Mouse (Mus musculus) midbrain, embryonic 11.5 days (tissue): ENCODE measurements around the gene Armc6. TPM values are rescaled to one million over a fixed set of nuclear protein-coding genes. Genes with fewer than 3 reads are reported as not detected.
"Not testable (repeated sequence)": the region's sequence is repeated elsewhere in the genome, so short reads cannot be mapped to it uniquely, and the experiment has no call there.

ENCODE experiments used
- ATAC-seq: fragments of 200-750 bp; cut with Nextera tagmentation; 2 replicates; pipeline ENCODE4 v1.8.0; 2017; ENCODE audit warnings: moderate TSS enrichment, moderate library complexity; ENCODE audit not compliant: low FRiP score
- DNase-seq: peaks from one replicate; pipeline ENCODE4 v3.0.0; 2015; ENCODE audit warnings: low spot score; ENCODE audit errors: missing footprints
- H3K27ac ChIP-seq: fragments of 300-500 bp; sonication (generic); 2 replicates; pipeline ENCODE4 v1.5.1; 2014; ENCODE audit warnings: low read depth, low read length
- H3K27me3 ChIP-seq: fragments of 300-500 bp; sonication (generic); 2 replicates; pipeline ENCODE4 v1.6.1; 2014; ENCODE audit warnings: mild to moderate bottlenecking, low read length, moderate library complexity, mixed read lengths; ENCODE audit not compliant: control insufficient read depth, insufficient read depth
- H3K36me3 ChIP-seq: fragments of 300-500 bp; sonication (generic); 2 replicates; pipeline ENCODE4 v1.6.1; 2014; ENCODE audit warnings: mild to moderate bottlenecking, low read length, moderate library complexity, mixed read lengths; ENCODE audit not compliant: control insufficient read depth, insufficient read depth
- H3K4me1 ChIP-seq: fragments of 300-500 bp; sonication (generic); 2 replicates; pipeline ENCODE4 v1.6.1; 2014; ENCODE audit warnings: low read length; ENCODE audit not compliant: control insufficient read depth, insufficient read depth
- H3K4me2 ChIP-seq: fragments of 300-500 bp; sonication (generic); 2 replicates; pipeline ENCODE4 v1.6.1; 2014; ENCODE audit warnings: mild to moderate bottlenecking, moderate library complexity
- H3K4me3 ChIP-seq: fragments of 300-500 bp; sonication (generic); 2 replicates; pipeline ENCODE4 v1.5.1; 2014; ENCODE audit warnings: low read depth, low read length
- H3K9ac ChIP-seq: fragments of 300-500 bp; sonication (generic); 2 replicates; pipeline ENCODE4 v1.6.1; 2014; ENCODE audit warnings: low read length
- H3K9me3 ChIP-seq: fragments of 300-500 bp; sonication (generic); 2 replicates; pipeline ENCODE4 v1.6.1; 2016; ENCODE audit warnings: low read length; ENCODE audit not compliant: control insufficient read depth
- WGBS: fragments of 180-500 bp; shearing (Covaris S2); extraction: QIAGEN DNeasy Blood & Tissue Kit; methylation state at CpG from one replicate; pipeline ENCODE4 v1.1.7; 2014; 5-methylcytosine and 5-hydroxymethylcytosine counted together
- polyA plus RNA-seq: library from polyadenylated mRNA; unstranded; fragments of >200 nt; fragmentation: Nextera tagmentation; extraction: Ambion mirVana; gene quantifications from 2 replicates; pipeline ENCODE4 v1.2.1, GENCODE M21; 2014

Gene Armc6
- polyA plus RNA-seq, 1 experiment from 2014 or later: 31.1 TPM

DNA sequence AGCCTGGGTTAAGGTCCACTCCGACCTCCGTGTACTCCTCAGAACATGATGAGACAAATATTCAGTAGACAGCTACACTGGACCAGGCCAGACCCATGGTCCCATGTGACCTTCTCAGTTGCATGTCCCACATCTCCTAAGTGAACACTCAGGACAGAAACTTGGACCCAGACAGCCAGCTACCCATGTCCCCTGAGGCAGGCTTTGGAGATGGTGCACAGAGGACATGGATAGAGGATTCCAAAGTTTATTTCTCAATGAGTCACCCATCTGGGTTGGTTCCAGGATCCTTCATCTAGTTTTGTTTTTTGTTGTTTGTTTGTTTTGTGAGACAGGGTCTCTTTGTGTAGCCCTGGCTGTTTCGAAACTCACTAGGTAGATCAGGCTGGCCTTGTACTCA lies 13.4 kb downstream of the Armc6 start:
- DNase-seq (no peak), ATAC-seq (no peak)
- no peak overlapping the region for H3K4me3 ChIP-seq
- no peaks in the 10 kb centered on the region for H3K9me3 ChIP-seq
- no peak overlapping the region for H3K27ac ChIP-seq
- H3K27me3 ChIP-seq: no peaks in the 10 kb centered on the region
- WGBS: 88% methylated on average over 3 of the region's 3 CpGs
- no peak overlapping the region for H3K9ac ChIP-seq
- H3K36me3 ChIP-seq: peaks cover 5% of the 10 kb centered on the region
- H3K4me1 ChIP-seq: no peaks in the 10 kb centered on the region
- no peak overlapping the region for H3K4me2 ChIP-seq

DNA sequence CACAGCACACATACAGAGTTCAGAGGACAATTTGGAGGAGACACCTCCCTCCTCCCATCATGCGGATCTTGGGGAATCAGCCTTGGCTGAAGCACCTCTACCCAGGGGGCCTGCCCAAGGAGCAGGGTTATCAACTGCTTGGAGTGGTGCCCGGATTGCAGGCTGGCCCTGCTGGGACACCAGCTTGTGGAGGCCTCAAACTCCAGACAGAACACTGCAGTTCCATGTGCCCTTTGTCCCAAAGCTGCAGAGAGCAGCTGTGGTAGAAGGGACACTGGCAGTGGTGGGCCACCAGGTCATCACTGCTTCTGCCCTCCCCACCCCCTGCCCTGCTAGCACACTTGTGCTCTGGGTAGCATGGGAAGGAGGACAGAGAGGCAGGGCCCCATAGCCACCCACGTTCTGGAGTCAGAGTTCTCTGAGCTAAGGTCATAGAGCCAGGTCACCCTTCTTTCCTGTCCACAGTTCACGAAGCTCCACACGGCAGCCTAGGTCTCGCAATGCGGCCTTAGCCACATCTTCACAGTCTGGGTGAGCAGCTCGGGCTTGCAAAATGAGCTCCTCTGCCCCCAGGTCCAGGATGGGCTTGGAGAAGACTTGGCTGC lies 13.9 kb downstream of the Armc6 start:
- no peak overlapping the region for H3K27ac ChIP-seq
- peaks cover 5% of the 10 kb centered on the region for H3K36me3 ChIP-seq
- WGBS: 76% methylated on average over 8 of the region's 8 CpGs
- no peak overlapping the region for H3K9ac ChIP-seq
- no peaks in the 10 kb centered on the region for H3K4me1 ChIP-seq
- H3K4me2 ChIP-seq: no peak overlapping the region
- no peaks in the 10 kb centered on the region for H3K9me3 ChIP-seq
- DNase-seq (no peak), ATAC-seq (no peak)
- H3K27me3 ChIP-seq: no peaks in the 10 kb centered on the region
- H3K4me3 ChIP-seq: no peak overlapping the region

DNA sequence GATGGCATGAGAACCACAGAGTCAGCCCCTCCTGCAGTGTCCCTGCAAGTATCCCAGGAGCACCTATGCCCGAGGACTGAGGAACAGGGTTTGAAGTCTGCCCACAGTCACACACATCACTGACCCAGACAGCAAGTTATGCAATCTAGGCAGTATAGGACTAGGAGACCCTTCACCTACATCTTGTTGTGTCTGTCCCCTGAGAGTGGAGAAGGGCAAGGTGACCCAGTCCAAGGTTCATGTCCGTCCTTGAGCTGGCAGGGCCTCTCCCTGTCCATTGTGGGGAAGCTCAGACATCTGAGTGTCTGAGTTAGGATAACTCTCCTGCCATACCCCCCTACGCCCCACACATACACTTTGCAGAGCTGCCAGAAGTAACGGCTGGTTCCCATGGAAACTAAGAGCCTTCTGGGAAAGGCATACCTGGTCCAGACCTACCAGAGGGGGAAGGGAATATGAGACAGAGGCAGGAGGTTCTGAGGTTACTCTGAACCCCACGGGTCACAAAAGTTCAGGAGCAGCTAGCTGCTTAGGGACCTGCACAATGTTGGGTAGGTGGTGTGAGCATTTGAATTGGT lies 15.1 kb downstream of the Armc6 start:
- WGBS: 64% methylated on average over 5 of the region's 5 CpGs
- no peaks in the 10 kb centered on the region for H3K27me3 ChIP-seq
- H3K4me3 ChIP-seq: no peak overlapping the region
- H3K9me3 ChIP-seq: no peaks in the 10 kb centered on the region
- H3K9ac ChIP-seq: no peak overlapping the region
- H3K4me2 ChIP-seq: no peak overlapping the region
- no peaks in the 10 kb centered on the region for H3K4me1 ChIP-seq
- ATAC-seq (no peak), DNase-seq (no peak)
- H3K27ac ChIP-seq: no peak overlapping the region
- no peaks in the 10 kb centered on the region; the same call in 1 of the 2 replicates for H3K36me3 ChIP-seq

DNA sequence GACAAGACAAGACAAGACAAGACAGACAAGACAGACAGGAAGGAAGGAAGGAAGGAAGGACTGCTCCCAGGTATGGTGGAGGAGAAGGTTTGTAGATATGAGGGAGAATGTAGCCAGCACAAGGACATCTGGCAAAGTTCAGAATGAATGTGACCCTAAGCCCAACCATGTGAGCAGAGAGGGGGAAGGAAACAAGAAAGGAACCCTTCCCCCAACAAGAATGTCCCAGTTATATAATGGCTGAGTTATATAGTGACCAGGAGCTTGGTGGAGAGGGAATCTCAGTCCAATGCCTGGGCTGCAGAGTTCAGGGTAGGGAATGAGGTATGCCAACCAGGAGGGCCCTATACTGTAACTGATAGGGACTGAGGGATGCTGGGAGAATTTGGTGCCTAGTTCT lies 16.8 kb downstream of the Armc6 start:
- DNase-seq (no peak), ATAC-seq (no peak)
- no peaks in the 10 kb centered on the region; the same call in 1 of the 2 replicates for H3K4me1 ChIP-seq
- H3K9ac ChIP-seq: no peak overlapping the region
- H3K27me3 ChIP-seq: no peaks in the 10 kb centered on the region
- no peaks in the 10 kb centered on the region for H3K9me3 ChIP-seq
- no peak overlapping the region for H3K4me2 ChIP-seq
- H3K27ac ChIP-seq: no peak overlapping the region
- H3K36me3 ChIP-seq: no peaks in the 10 kb centered on the region
- H3K4me3 ChIP-seq: no peak overlapping the region

DNA sequence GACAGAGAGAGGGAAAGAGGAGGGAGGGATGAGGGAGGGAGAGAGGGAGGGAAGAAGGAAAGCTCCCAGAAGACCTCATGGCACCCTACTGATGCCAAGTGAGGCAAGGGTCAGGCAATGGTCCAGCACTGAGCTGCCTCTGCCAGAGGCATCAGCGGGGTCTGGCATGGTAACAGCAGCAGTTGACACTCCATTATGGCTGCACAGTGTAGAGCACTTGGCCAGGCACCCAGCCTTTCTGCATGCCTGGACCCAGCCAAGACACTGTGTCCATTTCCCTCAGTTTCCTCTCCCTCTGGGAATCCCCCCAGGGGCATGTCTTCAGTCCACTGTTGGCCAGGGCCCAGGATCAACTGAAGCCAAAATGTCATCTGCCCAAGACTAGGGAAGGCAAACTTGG lies 17.7 kb downstream of the Armc6 start:
- no peak overlapping the region for H3K4me2 ChIP-seq
- ATAC-seq (no peak), DNase-seq (no peak)
- no peaks in the 10 kb centered on the region for H3K9me3 ChIP-seq
- H3K27me3 ChIP-seq: no peaks in the 10 kb centered on the region
- WGBS: 53% methylated on average over 1 of the region's 1 CpGs
- H3K4me1 ChIP-seq: no peaks in the 10 kb centered on the region; the same call in 1 of the 2 replicates
- no peak overlapping the region for H3K9ac ChIP-seq
- no peak overlapping the region for H3K4me3 ChIP-seq
- no peaks in the 10 kb centered on the region for H3K36me3 ChIP-seq
- H3K27ac ChIP-seq: no peak overlapping the region

DNA sequence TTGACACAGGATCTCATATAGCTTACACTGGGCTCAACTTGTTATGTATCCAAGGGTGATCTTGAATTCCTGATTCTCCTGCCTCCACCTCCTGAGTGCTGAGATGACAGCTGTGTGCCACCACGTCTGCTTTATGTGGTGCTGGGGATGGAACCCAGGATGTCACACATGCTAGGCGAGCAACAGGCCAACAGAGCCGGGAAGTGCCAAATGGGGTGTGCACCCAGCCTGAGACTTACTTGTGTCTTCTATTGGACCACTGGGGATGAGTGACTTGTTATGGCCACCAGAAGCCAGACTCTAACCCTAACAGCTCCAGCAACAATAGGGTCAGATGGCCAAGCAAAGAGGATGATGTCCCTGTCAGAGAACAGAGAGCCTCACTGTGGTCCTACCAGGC lies 18.1 kb downstream of the Armc6 start:
- H3K27me3 ChIP-seq, H3K9me3 ChIP-seq, H3K4me3 ChIP-seq, ATAC-seq, H3K9ac ChIP-seq, H3K27ac ChIP-seq, H3K36me3 ChIP-seq, H3K4me1 ChIP-seq, DNase-seq, H3K4me2 ChIP-seq: not testable (repeated sequence)
- 74% methylated on average over 3 of the region's 3 CpGs for WGBS

DNA sequence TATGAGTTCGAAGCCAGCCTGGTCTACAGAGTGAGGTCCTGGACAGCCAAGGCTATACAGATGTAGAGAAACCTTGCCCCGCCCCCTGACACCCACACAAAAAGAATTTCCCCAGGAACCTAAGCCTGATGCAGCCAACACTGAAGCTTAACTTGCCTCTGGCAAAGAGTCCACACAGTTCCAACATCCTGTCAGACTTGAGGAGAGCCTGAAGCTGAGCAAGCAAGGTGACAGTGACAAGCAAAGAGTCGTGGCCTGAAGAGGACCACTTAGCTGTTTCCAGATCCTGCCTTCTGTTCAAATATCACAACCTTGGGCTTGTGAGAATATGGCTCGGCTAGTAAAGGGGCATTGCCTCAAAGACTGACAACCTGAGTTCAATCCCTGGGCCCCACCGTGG lies 19.2 kb downstream of the Armc6 start:
- ATAC-seq (no peak), DNase-seq (no peak)
- Histone ChIP-seq H3K27ac (no peak overlapping the region), H3K4me3 (no peak overlapping the region), H3K9ac (no peak overlapping the region), H3K9me3 (no peaks in the 10 kb centered on the region), H3K4me2 (no peak overlapping the region), H3K4me1 (no peaks in the 10 kb centered on the region; the same call in 1 of the 2 replicates), H3K36me3 (no peaks in the 10 kb centered on the region), H3K27me3 (peaks cover 8% of the 10 kb centered on the region)
- 75% methylated on average over 5 of the region's 5 CpGs for WGBS

DNA sequence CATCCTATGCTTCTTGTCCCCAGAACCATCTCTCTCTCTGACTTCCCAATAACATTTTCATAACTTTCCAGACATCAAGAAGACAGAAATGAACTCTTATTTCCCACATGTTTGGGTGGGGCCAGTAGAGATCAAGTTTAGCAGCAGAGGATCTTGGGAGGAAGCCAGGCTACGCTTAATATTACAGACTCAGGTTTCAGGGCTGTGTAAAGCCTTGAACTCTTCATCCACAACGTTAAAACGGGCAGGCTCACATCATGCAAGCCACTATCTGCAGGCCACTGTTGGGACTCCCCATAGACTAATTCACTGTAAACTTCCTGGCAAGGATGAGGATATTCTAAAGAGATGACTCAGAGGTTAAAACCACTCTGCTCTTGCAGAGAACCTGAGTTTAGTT lies 19.9 kb downstream of the Armc6 start:
- H3K4me2 ChIP-seq: no peak overlapping the region
- no peak overlapping the region for H3K9ac ChIP-seq
- no peak overlapping the region for H3K27ac ChIP-seq
- no peaks in the 10 kb centered on the region for H3K36me3 ChIP-seq
- no peak overlapping the region for H3K4me3 ChIP-seq
- no peaks in the 10 kb centered on the region; the same call in 1 of the 2 replicates for H3K4me1 ChIP-seq
- H3K9me3 ChIP-seq: no peaks in the 10 kb centered on the region
- ATAC-seq (no peak), DNase-seq (no peak)
- H3K27me3 ChIP-seq: peaks cover 8% of the 10 kb centered on the region
- WGBS: 73% methylated on average over 3 of the region's 3 CpGs

DNA sequence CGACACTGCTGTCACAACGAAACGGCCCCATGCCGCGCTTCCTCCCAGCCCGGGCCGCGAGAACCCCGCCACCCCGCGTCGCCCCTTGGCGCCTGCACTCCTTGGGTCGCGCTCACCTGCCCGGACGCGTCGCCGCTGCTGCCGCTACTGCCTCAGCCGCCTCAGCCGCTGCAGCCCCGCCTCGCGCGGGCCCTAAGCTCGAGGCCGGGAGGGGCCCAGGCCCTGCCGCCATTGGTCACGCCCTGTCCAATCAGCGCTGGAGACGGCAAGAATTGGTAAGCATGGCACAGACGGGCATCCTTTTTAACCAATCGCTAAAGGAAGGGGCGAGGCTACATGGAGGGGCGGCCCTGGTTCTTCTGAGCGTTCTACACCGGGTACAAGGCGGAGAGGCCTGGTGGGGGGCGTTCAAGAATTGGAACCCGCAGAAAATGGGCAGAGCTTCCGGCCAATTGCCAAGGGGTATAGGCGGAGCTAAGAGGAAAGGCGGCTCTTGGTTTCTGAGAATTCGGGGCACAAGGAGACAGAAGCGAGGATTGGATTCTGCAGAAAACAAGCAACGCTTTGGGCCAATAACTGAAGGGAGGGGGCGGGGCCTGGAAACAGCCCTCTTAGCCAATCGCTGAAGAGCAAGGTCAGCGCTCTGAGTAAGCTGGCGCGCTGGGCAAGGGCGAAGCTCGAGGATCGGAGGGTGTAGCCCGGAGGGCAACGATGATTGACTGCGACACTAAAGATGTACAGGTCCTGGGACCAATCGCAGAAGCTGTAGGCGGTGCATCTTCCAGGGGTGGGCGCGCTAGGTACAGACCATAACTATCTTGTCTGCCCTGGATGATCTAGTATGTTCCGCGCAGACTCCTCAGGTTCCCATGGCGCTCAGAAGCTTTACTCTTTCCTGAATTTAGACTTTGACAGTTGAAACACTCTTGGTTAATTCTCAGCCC lies 21.9 kb downstream of the Armc6 start, which contains the start of gene Slc25a42:
TSS of gene Slc25a42 (minus strand) at position 194 of the 944 bp plus-strand sequence.
- H3K4me3 ChIP-seq: peak within 1 kb of the TSS; percentile 55
- peak within 1 kb of the TSS; percentile 97 for H3K4me2 ChIP-seq
- peaks cover 8% of the 10 kb centered on the region for H3K27me3 ChIP-seq
- no peaks in the 10 kb centered on the region for H3K36me3 ChIP-seq
- peak within 1 kb of the TSS; percentile 59 for H3K9ac ChIP-seq
- WGBS: under 1% methylated on average over 66 of the region's 66 CpGs
- DNase-seq (peak; percentile 99), ATAC-seq (peak; percentile 99)
- H3K9me3 ChIP-seq: no peaks in the 10 kb centered on the region
- no peak within 1 kb of the TSS; the same call in 1 of the 2 replicates for H3K27ac ChIP-seq
- H3K4me1 ChIP-seq: no peaks in the 10 kb centered on the region; the same call in 1 of the 2 replicates
